Mouse (Mus musculus): Measurements from ENCODE around the gene Got2.

- TF ChIP-seq CTCF (conservative IDR thresholded peaks at IDR 0.05; ENCODE audit: insufficient read depth, insufficient read length, low read depth, low read length) = no peak
- TF ChIP-seq POLR2A (IDR thresholded peaks at IDR 0.05; ENCODE audit: low read depth, low read length) = no peak
Observed at GRCm38 (mm10) chr8:95911240-95911639, 22.9 kb upstream of the Got2 start.
